Mouse (Mus musculus): Measurements from ENCODE around the gene Fads1.

- no peak for TF ChIP-seq CTCF (IDR thresholded peaks at IDR 0.05; ENCODE audit: borderline replicate concordance, extremely low read depth, insufficient read depth, insufficient read length)
- no peak for TF ChIP-seq POLR2A (IDR thresholded peaks at IDR 0.05; ENCODE audit: borderline replicate concordance, extremely low read depth, insufficient read depth, insufficient read length, poor library complexity, severe bottlenecking)
Measured at GRCm38 (mm10) chr19:10239419-10239818, 56.7 kb downstream of the Fads1 start.

All from brain, embryonic 14.5 days (tissue).